Comparison of ENCODE assay signal across 10 mouse cellular contexts in genomic region chr6:116278679-116279317, GRCm38 (mm10).
"Had no signal": no experiment of that assay in that cellular context is flagged by ENCODE, and none has a peak within 500 bp of the region (broad histone marks: within the 10 kb centered on the region; RNA-seq: fewer than 3 reads in every experiment).

No protein-coding gene starts in this region.

- H3K9ac ChIP-seq: kidney, embryonic 15.5 days; limb, embryonic 13.5 days; midbrain, embryonic 13.5 days had no signal

- H3K36me3 ChIP-seq: kidney, embryonic 15.5 days had no signal

- H3K9me3 ChIP-seq: kidney, embryonic 15.5 days; limb, embryonic 13.5 days; midbrain, embryonic 13.5 days had no signal

- DNase-seq: kidney, adult 2 months; kidney, postnatal 14 days; left cerebral cortex, postnatal 4 days; lung, adult 18-20 months; right cerebral cortex, postnatal 25 days; thymus, postnatal 4 days had no signal

- H3K4me2 ChIP-seq: kidney, embryonic 15.5 days; limb, embryonic 13.5 days; midbrain, embryonic 13.5 days had no signal

- H3K4me1 ChIP-seq: kidney, embryonic 15.5 days; limb, embryonic 13.5 days; midbrain, embryonic 13.5 days had no signal

- H3K27me3 ChIP-seq: kidney, embryonic 15.5 days; limb, embryonic 13.5 days; midbrain, embryonic 13.5 days had no signal

- H3K27ac ChIP-seq: kidney, embryonic 15.5 days; limb, embryonic 13.5 days; midbrain, embryonic 13.5 days had no signal

- H3K4me3 ChIP-seq: kidney, embryonic 15.5 days; limb, embryonic 13.5 days; midbrain, embryonic 13.5 days had no signal

- ATAC-seq: intestine, embryonic 16.5 days; midbrain, embryonic 13.5 days had no signal
